Mouse (Mus musculus) spleen, adult 2 months (tissue): Measurements from ENCODE around the gene Cib4.

ENCODE experiments used
- CTCF ChIP-seq: fragments of 200-500 bp; IDR thresholded peaks from 2 replicates; pipeline ENCODE4 v1.5.1; 2011; ENCODE audit warnings: mild to moderate bottlenecking, inconsistent platforms; ENCODE audit not compliant: insufficient read depth, insufficient read length, insufficient replicate concordance; ENCODE audit errors: extremely low read depth
- POLR2A ChIP-seq: fragments of 200-500 bp; IDR thresholded peaks from 2 replicates; pipeline ENCODE4 v1.6.1; 2011; ENCODE audit warnings: low read depth, low read length, inconsistent platforms

DNA sequence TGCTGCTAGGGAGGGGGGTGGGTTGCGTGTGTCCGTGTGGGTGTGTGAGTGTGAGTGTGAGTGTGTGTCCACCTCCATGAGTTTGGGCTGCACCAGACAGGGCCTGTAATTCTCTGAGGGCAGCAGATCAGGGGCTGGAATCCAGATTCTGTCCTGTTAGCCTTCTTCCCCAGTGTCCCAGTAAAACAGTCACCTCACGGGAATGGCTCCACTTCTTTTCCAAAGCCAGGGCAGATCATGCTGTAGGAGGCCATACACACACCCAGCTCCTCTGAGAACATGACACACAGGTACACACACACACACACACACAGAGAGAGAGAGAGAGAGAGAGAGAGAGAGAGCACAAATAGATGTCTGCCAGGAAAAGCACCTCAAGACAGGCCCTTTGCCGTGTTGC lies 43.4 kb upstream of the Cib4 start:
- no peak for TF ChIP-seq CTCF
- no peak for TF ChIP-seq POLR2A
